Mouse (Mus musculus): ENCODE data around the gene Kantr.
"Not testable (repeated sequence)": the region's sequence is repeated elsewhere in the genome, so short reads cannot be mapped to it uniquely, and the experiment has no call there.

The Kantr gene

GRCm38 (mm10) chrX:152326996-152327688 lies at the start of gene Kantr:
Gene Kantr, minus strand, starts transcription at chrX:152327495.
- peak; percentile 81 for DNase-seq (ENCODE audit: low read depth)

GRCm38 (mm10) chrX:152368397-152369273 lies 41.3 kb upstream of the Kantr start, which contains the start of gene Gpr173:
Gene Gpr173, minus strand, starts transcription at chrX:152368704.
- peak; percentile 31 for DNase-seq (ENCODE audit: low read depth)

GRCm38 (mm10) chrX:152368054-152368396 lies 40.7 kb upstream of the Kantr start:
- no peak for DNase-seq (ENCODE audit: low read depth)

GRCm38 (mm10) chrX:152366418-152366817 lies 39.1 kb upstream of the Kantr start:
- no peak for DNase-seq (ENCODE audit: low read depth)

- no peak for DNase-seq (ENCODE audit: low read depth)
These were observed 25.4 kb upstream of the Kantr start for GRCm38 (mm10) chrX:152352553-152353153.

- no peak for DNase-seq (ENCODE audit: low read depth)
These were observed 19.7 kb upstream of the Kantr start for GRCm38 (mm10) chrX:152347041-152347440.

- no peak for DNase-seq (ENCODE audit: low read depth)
These were observed 19.3 kb upstream of the Kantr start for GRCm38 (mm10) chrX:152346587-152346986.

- no peak for DNase-seq (ENCODE audit: low read depth)
These were observed 15.6 kb upstream of the Kantr start for GRCm38 (mm10) chrX:152342903-152343302.

- DNase-seq (ENCODE audit: low read depth): peak; percentile 94
These were observed 15.1 kb upstream of the Kantr start, which contains the start of gene Tspyl2 for GRCm38 (mm10) chrX:152342358-152342901. Gene Tspyl2, minus strand, starts transcription at chrX:152342425.

GRCm38 (mm10) chrX:152341496-152341895 lies 14.2 kb upstream of the Kantr start:
- no peak for DNase-seq (ENCODE audit: low read depth)

- DNase-seq (ENCODE audit: low read depth): peak; percentile 77
These were observed 9.4 kb upstream of the Kantr start for GRCm38 (mm10) chrX:152336546-152337332.

GRCm38 (mm10) chrX:152336123-152336522 lies 8.8 kb upstream of the Kantr start:
- DNase-seq (ENCODE audit: low read depth): not testable (repeated sequence)

- DNase-seq (ENCODE audit: low read depth): not testable (repeated sequence)
These were observed 2.1 kb upstream of the Kantr start for GRCm38 (mm10) chrX:152329400-152329799.

- DNase-seq (ENCODE audit: low read depth): no peak
These were observed 376 bp upstream of the Kantr start for GRCm38 (mm10) chrX:152327689-152328052.

GRCm38 (mm10) chrX:152323584-152323983 lies 3.7 kb downstream of the Kantr start:
- DNase-seq (ENCODE audit: low read depth): no peak

- DNase-seq (ENCODE audit: low read depth): no peak
These were observed 4.5 kb downstream of the Kantr start for GRCm38 (mm10) chrX:152322776-152323175.

- no peak for DNase-seq (ENCODE audit: low read depth)
These were observed 6.8 kb downstream of the Kantr start for GRCm38 (mm10) chrX:152320535-152320934.

- no peak for DNase-seq (ENCODE audit: low read depth)
These were observed 19.4 kb downstream of the Kantr start for GRCm38 (mm10) chrX:152307942-152308341.

GRCm38 (mm10) chrX:152307371-152307770 lies 19.9 kb downstream of the Kantr start:
- DNase-seq (ENCODE audit: low read depth): no peak

- no peak for DNase-seq (ENCODE audit: low read depth)
These were observed 21.1 kb downstream of the Kantr start for GRCm38 (mm10) chrX:152306224-152306623.

GRCm38 (mm10) chrX:152287026-152287425 lies 40.3 kb downstream of the Kantr start:
- DNase-seq (ENCODE audit: low read depth): not testable (repeated sequence)

GRCm38 (mm10) chrX:152284746-152285145 lies 42.5 kb downstream of the Kantr start:
- DNase-seq (ENCODE audit: low read depth): no peak

Measured in fibroblast of lung, adult 2 months (primary cell).